Mouse (Mus musculus) testis, postnatal 14 days (tissue): ENCODE results near the gene Sva.

Experiments
- DNase-seq: peaks from one replicate; pipeline ENCODE4 v3.0.0; 2021; ENCODE audit warnings: low spot score

The Sva gene

GRCm38 (mm10) chr6:42038094-42038493, at the start of gene Sva:
Gene Sva (plus strand): TSS chr6:42038394.
- no peak for DNase-seq
